Mouse (Mus musculus) brain, embryonic 14.5 days (tissue): ENCODE measurements around the gene Ccdc134.

Source experiments
- CTCF ChIP-seq: fragments of 200-500 bp; IDR thresholded peaks from 2 replicates; pipeline ENCODE4 v1.5.1; 2012; ENCODE audit warnings: inconsistent platforms, mild to moderate bottlenecking, moderate library complexity, borderline replicate concordance; ENCODE audit not compliant: insufficient read depth, insufficient read length; ENCODE audit errors: extremely low read depth
- POLR2A ChIP-seq: fragments of 200-500 bp; IDR thresholded peaks from 2 replicates; pipeline ENCODE4 v1.6.1; 2012; ENCODE audit warnings: mild to moderate bottlenecking, inconsistent platforms, borderline replicate concordance; ENCODE audit not compliant: poor library complexity, insufficient read depth, insufficient read length, severe bottlenecking; ENCODE audit errors: extremely low read depth

- no peak for TF ChIP-seq CTCF
- TF ChIP-seq POLR2A: no peak
Observed at GRCm38 (mm10) chr15:82161965-82162600, 34.4 kb downstream of the Ccdc134 start.
